Mouse (Mus musculus): ENCODE data around the gene Anxa3.

GRCm38 (mm10) chr5:96880231-96880630 lies 87.1 kb downstream of the Anxa3 start:
- no peak for TF ChIP-seq CTCF (IDR thresholded peaks at IDR 0.05; ENCODE audit: borderline replicate concordance, control insufficient read depth, extremely low read depth, insufficient read depth, low read length, poor library complexity)
- TF ChIP-seq POLR2A (IDR thresholded peaks at IDR 0.05; ENCODE audit: control insufficient read depth, extremely low read depth, insufficient read depth, low read length, poor library complexity), result no peak
